Mouse (Mus musculus) cerebellum, adult 9-10 months (tissue): ENCODE measurements around the gene D7Ertd443e.
A peak's percentile ranks its signal among the peaks of the same experiment; 100 is the strongest.

Experiments
- DNase-seq: peaks from one replicate; pipeline ENCODE4 v3.0.0; 2022

D7Ertd443e gene

DNA sequence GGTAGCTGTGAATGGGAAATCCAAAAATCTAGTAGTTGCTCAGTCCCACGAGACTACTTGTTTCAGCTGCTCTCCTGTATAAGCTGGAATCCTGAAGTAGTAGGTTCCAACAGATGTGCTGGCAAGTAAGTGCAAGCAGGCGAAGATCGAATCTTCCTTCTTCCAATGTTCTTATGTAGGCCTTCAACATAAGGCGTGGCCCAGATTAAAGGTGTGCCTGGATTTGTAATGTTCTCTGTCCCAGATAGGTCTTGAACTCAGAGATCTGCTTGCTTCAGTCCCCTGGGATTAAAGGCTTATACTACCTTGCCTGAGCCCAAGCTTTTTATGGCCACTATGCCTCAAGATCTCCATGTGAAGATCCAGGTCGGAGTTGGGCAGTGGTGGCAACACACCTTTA is at the start of gene D7Ertd443e:
TSS of gene D7Ertd443e (minus strand) at position 101 of the 400 bp plus-strand sequence.
- no peak for DNase-seq

DNA sequence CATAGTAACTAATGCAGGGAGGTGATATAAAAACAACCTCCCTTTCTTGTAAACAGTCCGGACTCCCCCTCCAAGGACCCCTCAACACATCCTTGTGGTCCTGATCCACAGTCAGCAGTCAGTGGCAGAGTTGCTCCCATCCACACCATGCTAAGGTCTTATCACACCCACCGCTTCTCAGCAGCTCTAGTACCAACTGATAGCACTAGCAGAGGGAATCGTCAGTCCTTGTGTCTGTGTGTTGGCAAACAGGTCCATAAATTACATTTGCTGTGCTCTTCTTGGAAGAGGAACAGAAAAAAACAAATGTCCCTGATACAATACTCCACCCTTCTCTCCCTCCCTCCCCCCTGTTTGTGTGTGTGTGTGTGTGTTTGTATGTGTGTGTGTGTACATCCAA is 46.2 kb upstream of the D7Ertd443e start:
- DNase-seq: no peak

DNA sequence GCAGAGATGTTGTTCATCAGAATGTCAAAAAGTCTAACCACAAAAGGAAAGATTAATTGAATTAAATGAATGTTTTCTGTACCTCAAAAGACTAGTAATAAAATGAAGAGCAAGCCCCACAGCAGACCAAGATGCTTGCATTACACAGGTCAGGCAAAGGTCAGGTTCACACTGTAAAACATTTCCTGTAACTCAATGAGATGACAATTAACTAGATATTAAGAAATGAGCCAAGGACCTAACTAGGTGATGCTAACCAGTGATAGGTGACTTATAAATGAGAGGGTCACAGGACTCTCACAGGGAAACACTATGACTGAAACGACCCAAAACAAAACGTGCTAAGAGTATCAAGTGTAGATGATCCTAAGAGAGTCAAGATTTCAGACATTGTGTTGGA is 43.2 kb upstream of the D7Ertd443e start:
- DNase-seq: no peak

DNA sequence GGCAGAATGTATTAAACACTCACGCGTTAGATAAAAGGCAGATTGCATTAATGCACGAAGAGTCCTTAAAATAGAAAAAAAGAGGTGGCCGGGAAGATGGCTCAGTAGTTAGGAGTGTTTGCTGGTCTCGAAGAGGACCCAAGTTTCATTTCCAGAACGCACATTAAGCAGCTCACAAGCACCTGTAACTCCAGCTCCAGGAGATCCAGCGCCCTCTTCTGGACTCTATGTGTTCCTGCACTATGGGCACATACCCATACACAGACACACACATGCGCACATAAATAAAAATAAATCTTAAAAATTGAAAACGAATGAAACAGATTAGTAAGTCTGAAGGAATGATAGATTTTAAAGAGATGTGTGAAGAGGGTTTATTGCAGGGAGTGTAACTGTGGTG is 29.6 kb upstream of the D7Ertd443e start:
- no peak for DNase-seq

DNA sequence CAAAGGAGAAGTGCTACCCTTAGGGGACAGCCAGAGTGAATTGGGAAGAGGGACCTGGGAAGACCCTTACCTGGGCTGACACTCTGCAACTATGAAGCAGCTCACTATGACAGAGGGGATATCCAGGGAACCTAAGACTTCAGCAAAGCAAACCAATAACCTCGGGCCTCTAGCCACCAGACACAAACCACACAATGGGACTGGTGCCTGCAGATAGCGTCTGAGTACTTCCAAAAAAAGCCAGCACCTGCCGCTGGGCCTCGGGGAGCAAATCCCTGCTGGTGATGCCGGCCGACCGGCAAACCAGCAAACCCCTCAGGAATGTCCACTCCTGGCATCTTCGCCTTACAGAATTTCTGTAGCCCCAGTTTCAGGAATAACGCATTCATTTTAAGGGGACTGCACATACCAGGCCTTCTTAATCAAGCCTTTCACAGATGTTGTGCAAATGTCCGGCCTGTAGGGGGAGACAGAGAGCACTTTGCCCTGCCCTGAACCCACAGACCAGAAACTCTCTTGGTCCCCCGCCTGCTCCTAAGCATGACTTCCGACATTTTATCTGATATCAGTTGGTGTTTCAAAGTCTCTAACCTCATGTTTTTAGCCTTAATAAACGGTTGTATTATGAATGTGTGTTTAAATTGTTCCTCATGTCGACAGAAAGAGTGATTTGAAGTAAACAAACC is 28.7 kb upstream of the D7Ertd443e start:
- DNase-seq: no peak

DNA sequence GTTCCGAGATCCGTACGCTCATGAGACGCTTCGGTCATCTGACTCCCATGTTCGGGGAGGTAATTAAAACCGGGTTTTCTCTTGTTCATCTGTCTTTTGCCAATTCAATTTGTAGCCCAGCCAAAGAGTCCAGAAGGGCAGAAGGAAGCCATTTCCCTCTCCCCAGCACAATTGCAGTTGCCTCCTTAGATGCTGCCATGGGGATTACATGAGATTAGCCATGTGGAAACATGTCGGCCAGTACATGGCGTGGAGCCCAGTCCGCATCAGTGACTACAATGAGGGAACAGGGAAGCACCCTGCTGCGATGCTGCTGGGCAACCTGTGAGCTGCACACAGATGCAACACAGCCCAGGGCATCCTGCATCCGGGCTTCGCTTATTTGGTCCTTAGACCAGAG is 23.2 kb upstream of the D7Ertd443e start:
- DNase-seq: peak; percentile 79

DNA sequence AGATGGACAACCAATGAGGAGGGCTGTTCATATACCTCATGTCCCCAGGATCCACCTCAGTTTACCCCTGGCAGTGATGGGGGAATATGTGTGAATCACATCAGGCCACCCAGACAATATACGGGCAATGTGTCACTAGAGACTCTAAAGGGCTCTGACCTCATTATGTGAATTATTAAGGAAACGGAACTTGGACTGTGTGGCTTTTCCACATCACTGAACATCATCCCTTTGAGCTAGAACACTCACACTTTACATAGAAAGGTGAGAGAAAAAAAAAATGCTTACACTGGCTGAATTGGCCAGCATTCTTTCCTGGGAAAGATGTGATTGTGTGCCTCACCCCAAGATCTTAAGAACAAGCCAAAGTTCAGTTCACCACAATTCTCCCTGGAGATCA is 15.3 kb upstream of the D7Ertd443e start:
- no peak for DNase-seq

DNA sequence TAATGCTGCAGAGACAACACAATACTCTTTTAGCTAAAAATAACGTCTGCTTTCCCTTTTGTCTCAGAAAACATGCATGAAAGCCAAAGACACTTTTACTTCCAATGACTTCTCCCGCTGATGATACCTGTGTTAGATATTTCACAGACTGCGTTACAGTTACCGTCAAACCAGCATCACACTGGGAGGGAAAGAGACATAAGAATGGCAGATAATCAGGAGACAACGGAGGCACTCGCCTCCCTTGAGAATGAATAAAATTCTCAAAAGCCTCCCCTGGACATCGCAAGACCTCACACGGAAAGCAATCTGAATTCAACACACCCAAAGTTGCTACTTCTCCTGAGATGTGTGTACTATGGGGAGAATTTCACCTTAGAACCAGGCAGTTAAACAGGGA is 11.3 kb upstream of the D7Ertd443e start:
- no peak for DNase-seq

DNA sequence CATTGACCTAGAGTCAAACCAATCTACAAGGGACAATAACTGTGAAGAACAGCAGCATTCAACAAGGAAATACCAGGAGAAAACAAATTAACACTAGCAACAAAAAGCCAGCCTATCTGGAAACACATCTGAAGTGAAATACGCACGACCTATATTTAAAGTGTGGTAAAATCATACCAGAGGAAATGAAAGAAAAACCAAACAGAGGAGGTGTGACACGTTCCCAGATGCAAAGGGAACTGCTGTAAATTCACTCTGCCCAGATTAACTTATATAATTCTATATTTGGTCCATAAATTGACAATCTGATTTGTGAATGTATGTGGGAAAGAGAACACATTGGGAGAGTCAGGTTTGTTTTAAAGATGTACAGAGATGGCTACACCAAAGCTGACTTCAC is 2.7 kb downstream of the D7Ertd443e start:
- no peak for DNase-seq

DNA sequence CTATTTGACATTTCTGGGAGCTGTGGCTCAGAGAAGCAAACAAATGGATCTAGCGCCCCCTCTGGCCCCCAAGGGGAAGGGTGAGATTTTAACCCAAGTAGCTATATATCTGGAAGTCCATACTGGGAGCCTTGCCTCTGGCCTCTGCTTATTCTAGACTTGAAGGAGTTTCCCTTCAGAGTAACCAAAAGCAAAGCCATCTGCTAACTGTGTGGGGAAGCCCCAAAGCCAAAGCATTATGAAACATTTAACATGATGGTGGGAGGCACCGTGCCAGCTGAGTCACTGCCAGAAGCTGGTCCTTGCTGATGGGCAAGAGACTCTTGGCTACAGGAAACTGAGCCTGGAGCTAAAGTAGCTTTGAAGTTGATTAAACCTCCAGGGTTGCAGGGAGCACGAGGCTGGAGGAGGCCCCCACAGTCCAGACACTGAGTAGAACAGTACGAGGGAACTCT is 4.0 kb downstream of the D7Ertd443e start:
- peak; percentile 38 for DNase-seq

DNA sequence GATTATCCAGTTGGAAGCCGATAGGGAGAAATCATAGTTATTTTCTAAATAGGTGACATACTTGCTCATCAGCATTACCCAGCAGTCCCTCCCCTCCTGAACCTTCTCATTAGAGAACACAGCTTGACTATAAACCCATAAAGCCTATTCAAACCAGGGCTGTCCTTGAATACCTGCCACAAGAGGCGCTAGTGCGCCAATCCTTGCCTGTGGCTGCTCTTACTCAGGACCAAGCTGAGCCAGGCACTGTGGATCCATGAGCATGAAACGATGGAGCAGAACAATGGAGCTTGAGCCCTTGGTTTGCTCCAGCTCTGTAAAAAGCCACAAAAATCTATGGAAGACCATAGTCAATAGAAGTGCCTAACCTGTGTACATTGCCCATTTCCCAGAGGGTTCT is 7.2 kb downstream of the D7Ertd443e start:
- DNase-seq: peak; percentile 14

DNA sequence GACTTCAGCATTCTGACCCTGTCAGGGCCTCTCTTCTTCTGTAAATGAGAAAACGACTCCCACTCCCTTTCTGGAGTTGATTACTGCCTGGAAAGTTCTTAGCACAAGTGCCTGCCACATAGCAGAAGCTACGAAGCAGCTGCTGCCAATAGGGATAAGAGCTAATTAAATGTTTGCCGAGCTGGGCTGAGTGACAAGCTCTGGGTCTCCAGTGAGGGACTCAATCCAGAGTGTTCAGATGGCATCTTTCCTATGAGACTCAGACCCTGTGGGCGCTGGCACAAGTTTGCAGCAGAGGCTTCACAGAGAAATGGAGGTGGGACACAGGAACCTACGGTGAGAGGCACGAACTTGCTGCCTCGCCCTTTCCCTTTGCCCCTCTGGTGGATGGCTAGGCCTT is 8.7 kb downstream of the D7Ertd443e start:
- DNase-seq: no peak

DNA sequence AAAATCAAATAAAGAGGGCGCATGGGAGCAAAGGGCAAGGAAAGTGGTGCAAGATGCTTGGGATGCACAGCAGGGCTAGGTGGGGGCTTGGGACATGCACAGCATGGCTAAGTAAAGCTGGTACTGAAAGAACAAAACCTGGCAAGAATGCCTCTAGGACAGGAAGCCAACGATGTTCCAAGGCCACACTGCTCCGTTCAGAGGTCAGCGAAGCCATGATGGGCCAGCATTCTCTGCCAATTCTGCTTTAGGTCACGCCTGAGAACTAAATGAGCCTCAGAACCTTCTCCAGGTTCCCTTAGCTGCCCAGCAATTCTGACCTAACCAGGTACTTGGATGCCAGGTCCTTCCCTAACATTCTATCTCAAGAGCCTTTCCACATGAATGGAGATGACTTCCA is 13.2 kb downstream of the D7Ertd443e start:
- DNase-seq: no peak

DNA sequence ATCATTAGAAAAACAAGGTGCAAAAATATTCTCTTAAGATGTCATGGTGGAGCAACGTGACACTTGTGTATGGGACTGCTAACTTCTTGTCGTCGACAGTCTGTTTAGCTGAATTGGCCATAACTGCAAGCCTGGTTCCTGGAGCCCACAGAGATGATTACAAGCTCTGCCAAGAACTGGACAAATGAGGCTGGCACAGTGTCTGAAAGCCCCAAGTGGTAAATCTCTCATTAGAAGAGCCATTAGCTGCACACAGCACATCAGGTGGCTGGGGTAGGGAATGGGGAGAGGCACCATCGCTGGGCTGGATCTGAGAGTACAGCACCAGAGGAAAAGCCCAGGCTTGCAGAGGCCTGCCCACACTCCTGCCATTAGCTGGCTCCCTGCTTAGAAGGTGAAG is 16.2 kb downstream of the D7Ertd443e start:
- no peak for DNase-seq

DNA sequence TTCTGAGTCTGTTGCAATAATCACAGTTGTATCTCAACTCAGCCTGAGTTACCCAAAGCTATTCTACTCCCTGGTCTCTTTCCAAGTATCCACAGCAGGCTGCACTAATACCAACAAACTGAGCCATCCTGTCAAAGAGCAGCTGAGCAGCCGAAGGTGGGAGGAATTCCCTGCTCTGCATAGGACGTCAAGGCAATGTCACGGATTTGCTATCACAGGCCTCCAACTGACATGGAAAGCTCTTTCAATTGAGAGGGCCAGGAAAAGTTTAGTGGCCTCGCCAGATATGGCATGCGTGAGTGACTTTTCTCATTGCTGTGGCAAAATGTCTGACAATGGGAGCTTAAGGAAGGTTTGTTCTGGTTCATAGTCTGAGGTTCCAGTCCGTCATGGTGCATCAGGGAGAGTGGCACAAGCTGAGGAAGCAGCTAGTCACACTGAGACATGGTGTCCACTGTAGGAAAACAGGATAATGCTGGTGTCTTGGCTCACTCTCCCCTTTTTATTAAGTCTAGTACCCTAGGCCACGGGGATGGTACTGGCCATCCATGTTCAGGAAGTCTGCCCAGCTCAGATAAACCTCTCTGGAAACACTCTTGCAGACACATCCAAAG is 23.1 kb downstream of the D7Ertd443e start:
- no peak for DNase-seq

DNA sequence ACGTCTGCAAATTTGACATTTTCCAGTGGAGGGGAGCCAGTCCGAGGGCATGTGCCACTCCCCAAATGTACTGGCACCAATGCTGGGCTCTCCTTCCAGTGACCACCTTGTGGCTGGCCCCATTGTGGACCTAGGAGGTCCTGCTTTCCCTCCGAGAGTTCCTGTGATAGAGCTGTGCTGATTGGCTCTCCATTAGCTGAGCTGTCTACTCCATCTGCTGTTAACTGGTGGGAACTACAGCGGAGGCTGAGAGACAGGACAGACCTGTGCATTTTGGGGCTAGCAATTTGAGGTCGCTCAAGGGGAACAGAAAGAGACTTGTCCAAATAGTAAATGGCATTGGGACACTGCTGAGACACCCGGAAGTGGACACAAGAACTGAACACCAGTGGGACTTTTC is 36.6 kb downstream of the D7Ertd443e start:
- peak; percentile 59 for DNase-seq

DNA sequence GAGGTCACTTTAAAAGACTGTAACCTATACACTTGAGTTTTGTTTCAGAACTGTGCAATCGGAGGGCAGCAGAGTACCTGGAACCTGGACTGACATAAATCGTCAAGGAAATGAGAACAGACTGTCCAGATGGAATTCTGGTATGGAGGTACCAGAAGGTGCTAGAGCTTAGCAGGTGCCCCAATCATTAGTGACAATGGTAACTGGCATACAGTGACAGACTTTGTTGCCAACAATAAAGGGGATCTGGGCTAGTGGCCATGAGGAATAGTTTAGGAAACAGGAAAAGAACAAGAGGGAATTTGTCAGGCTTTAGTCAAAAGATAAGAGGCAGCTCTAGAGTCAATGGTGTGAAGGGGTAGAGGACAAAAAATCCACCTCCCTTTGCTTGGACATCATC is 43.3 kb downstream of the D7Ertd443e start:
- DNase-seq: peak; percentile 87

DNA sequence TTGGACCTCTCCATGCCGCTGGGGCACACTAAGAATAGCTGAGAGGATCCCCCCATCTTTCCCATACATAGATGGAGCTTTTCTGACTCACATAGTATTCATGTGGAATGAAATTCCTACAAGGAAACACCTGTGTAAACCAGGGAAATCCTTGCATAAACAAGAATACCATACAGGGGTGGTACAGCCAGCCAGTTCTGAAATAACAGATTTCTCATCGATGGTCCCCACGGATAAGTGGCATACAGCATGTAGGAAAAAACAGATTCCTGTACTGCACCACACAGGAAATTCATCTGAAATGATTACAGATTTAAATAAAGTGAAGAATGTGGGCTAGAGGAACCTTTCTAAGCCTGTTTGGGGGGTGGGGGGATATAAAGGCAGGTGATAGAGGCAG is 49.5 kb downstream of the D7Ertd443e start:
- no peak for DNase-seq

DNA sequence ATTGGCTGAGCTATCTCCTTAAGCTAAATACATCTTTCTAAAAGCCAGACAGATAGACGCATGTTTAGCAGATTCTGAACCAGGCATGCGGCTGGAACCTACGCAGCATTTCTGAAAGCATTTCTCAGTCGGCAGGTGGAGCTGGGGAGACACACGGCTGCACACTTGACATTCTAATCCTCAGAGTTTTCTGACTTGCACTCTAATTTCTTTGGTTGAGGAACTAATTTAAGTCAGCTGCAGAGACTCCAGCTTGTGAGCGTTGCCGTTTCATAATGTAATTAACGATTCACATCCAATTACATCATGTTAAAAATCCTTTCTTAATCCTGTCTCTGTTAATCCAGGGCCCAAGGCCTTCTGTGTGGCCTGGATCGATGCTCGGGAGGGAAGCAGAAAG is 64.5 kb downstream of the D7Ertd443e start:
- no peak for DNase-seq

DNA sequence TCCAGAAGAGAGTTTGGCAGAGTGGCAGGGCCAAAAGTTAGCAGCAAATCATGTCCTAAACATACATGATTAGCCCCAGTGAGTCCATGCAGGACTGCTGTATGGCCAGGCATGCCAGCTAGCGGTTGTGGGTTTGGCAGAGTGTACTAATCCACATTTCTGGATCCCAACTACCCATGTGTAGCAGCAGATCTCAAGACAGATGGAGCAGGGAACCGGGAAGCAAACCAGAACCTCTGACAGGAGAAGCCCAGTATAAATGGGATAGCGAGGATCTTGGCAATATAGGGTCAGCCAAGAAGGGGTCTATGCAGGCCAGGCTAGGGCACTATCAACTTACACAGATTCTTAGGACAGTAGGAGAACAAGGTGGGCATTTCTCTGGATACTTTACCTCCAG is 83.4 kb downstream of the D7Ertd443e start:
- peak; percentile 8 for DNase-seq

DNA sequence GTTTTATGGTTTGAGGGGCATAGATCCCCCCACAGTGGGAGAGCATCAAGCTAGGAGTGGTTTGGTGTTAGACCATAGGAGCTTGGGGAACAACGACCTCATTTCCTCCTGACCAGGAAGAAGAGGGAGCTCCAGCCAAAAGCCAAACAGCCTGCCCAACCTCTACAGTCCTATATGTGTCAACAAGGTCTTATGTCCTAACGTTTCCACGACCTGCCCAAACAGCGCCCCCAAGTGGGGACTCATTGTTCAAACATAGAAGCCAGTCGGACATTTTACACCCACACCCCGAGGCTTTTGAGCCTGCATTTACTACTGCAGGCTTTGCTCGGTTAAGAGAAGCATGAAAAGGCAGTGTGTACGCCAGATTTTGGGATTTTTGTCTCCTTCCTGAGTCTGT is 84.2 kb downstream of the D7Ertd443e start:
- no peak for DNase-seq

DNA sequence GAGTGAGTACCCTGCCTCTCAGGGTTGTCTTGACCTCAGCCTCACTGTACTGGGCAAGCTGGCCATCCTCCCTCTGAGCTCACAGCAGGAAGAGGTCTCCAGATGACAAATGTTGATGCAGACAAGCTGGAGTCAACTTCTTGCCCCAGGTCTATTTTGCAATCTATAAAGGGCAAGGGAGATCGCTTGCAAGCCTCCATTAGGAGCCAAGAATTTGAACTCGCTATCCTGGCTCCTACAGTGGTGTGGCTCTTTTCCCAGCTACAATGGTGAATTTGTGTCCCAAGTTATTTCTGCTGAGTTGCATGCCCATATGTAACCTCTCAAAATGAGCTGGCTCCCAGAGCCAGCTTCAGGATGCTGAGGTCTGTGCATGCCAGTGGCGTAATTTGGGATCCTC is 92.7 kb downstream of the D7Ertd443e start:
- no peak for DNase-seq

DNA sequence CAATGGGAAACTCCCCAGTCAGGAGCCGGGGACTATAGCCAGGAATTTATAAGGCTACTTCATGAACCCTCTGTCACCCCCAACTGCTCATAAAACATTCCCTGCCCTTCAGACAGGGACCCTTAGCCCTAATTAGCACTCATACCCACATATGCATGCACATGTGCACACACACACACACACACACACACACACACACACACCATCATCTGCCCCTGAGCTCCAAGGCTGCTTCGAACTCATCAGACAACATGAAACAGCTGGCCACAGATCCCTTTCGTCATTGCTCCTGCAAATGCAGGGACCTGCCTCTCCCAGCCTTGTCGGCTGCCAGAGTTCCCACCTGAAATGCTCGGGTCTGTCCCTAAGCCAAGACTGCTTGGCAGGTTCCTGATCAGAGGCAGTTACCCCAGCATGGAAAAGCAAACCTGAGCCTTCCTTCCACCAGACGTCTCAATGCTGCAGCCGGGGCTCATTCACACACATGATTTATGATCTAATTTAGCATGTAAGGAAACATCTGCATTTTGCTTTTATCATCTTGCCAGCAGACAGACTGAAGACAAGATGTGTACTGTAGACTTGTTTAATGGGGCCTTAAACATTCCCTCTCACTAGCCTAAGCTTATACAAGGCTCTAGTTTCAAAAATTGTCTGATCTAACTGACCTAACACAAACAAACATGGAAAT is 95.7 kb downstream of the D7Ertd443e start:
- DNase-seq: no peak

DNA sequence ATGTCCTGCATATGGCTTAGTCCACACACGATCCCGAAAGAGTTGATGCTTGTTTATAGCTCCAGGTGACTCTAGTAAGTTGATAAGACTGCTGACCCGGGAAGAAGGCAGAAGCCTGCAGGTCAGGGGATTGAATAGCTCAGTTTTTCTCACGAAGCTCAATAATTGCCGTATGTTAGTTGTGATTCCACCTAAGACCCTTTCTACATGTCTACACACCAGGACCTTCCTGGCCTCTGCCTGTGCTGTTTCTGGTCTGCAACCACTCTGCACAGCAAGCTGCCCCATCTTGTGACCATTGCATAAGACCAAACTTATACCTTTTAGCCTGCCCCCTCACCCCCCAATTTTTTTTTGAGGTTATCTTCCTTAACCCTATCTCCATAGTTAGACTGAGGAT is 96.3 kb downstream of the D7Ertd443e start:
- no peak for DNase-seq
